Mouse (Mus musculus) limb, embryonic 12.5 days (tissue): ENCODE results near the gene Frmd4a. TPM values are rescaled to one million over a fixed set of nuclear protein-coding genes. Genes with fewer than 3 reads are reported as not detected.
"Not testable (repeated sequence)": the region's sequence is repeated elsewhere in the genome, so short reads cannot be mapped to it uniquely, and the experiment has no call there.

ENCODE experiments used
- ATAC-seq: fragments of 200-750 bp; cut with Nextera tagmentation; 2 replicates; pipeline ENCODE4 v1.8.0; 2017; ENCODE audit warnings: low read depth, moderate TSS enrichment; ENCODE audit not compliant: insufficient number of reproducible peaks, insufficient read depth, low FRiP score, low TSS enrichment
- H3K27ac ChIP-seq: fragments of 300-500 bp; sonication (generic); 2 replicates; pipeline ENCODE4 v1.5.1; 2016; ENCODE audit warnings: mild to moderate bottlenecking, moderate library complexity
- H3K27me3 ChIP-seq: fragments of 300-500 bp; sonication (generic); 2 replicates; pipeline ENCODE4 v1.6.1; 2016; ENCODE audit warnings: mild to moderate bottlenecking, moderate library complexity
- H3K36me3 ChIP-seq: fragments of 300-500 bp; sonication (generic); 2 replicates; pipeline ENCODE4 v1.6.1; 2016; ENCODE audit warnings: mild to moderate bottlenecking, moderate library complexity
- H3K4me1 ChIP-seq: fragments of 300-500 bp; sonication (generic); replicated peaks from 2 replicates; pipeline ENCODE4 v1.6.1; 2016
- H3K4me2 ChIP-seq: fragments of 300-500 bp; sonication (generic); 2 replicates; pipeline ENCODE4 v1.6.1; 2016; ENCODE audit warnings: mild to moderate bottlenecking, moderate library complexity
- H3K4me3 ChIP-seq: fragments of 300-500 bp; sonication (generic); replicated peaks from 2 replicates; pipeline ENCODE4 v1.5.1; 2016; ENCODE audit warnings: mild to moderate bottlenecking
- H3K9ac ChIP-seq: fragments of 300-500 bp; sonication (generic); replicated peaks from 2 replicates; pipeline ENCODE4 v1.6.1; 2016; ENCODE audit warnings: mild to moderate bottlenecking, moderate library complexity
- H3K9me3 ChIP-seq: fragments of 300-500 bp; sonication (generic); 2 replicates; pipeline ENCODE4 v1.6.1; 2016; ENCODE audit warnings: mild to moderate bottlenecking, moderate library complexity
- WGBS: fragments of 180-500 bp; shearing (Covaris S2); methylation state at CpG from one replicate; pipeline ENCODE4 v1.1.7; 2016; 5-methylcytosine and 5-hydroxymethylcytosine counted together
- polyA plus RNA-seq: library from polyadenylated mRNA; unstranded; fragments of >200 nt; fragmentation: Nextera tagmentation; extraction: Ambion mirVana; gene quantifications from 2 replicates; pipeline ENCODE4 v1.2.1, GENCODE M21; 2016

Gene Frmd4a
- polyA plus RNA-seq, 1 experiment from 2014 or later = 69.3 TPM

GRCm38 (mm10) chr2:4254083-4254482 is 236.6 kb downstream of the Frmd4a start:
- no peak overlapping the region for H3K4me3 ChIP-seq
- no peak overlapping the region for H3K9ac ChIP-seq
- no peak overlapping the region for H3K4me2 ChIP-seq
- H3K36me3 ChIP-seq = no peaks in the 10 kb centered on the region
- WGBS = 54% methylated on average over 5 of the region's 5 CpGs
- peaks cover 37% of the 10 kb centered on the region for H3K4me1 ChIP-seq
- no peaks in the 10 kb centered on the region for H3K9me3 ChIP-seq
- H3K27me3 ChIP-seq = no peaks in the 10 kb centered on the region
- H3K27ac ChIP-seq = no peak overlapping the region
- ATAC-seq = no peak

- no peaks in the 10 kb centered on the region for H3K36me3 ChIP-seq
- peaks cover 30% of the 10 kb centered on the region for H3K4me1 ChIP-seq
- no peak overlapping the region for H3K27ac ChIP-seq
- H3K4me2 ChIP-seq = no peak overlapping the region
- no peak overlapping the region for H3K9ac ChIP-seq
- 88% methylated on average over 2 of the region's 2 CpGs for WGBS
- no peak overlapping the region for H3K4me3 ChIP-seq
- H3K9me3 ChIP-seq = no peaks in the 10 kb centered on the region
- H3K27me3 ChIP-seq = no peaks in the 10 kb centered on the region
- no peak for ATAC-seq
Measured at GRCm38 (mm10) chr2:4256242-4256641, 238.7 kb downstream of the Frmd4a start.

- Histone ChIP-seq H3K27me3 (no peaks in the 10 kb centered on the region), H3K4me3 (no peak overlapping the region), H3K4me2 (no peak overlapping the region), H3K9me3 (no peaks in the 10 kb centered on the region), H3K9ac (no peak overlapping the region), H3K36me3 (no peaks in the 10 kb centered on the region), H3K27ac (no peak overlapping the region), H3K4me1 (peaks cover 18% of the 10 kb centered on the region)
- 90% methylated on average over 1 of the region's 1 CpGs for WGBS
- ATAC-seq = no peak
Measured at GRCm38 (mm10) chr2:4257604-4258003, 240.1 kb downstream of the Frmd4a start.

GRCm38 (mm10) chr2:4258803-4259202 is 241.3 kb downstream of the Frmd4a start:
- not testable (repeated sequence) for H3K9ac ChIP-seq, ATAC-seq, H3K27me3 ChIP-seq, H3K4me2 ChIP-seq, H3K4me3 ChIP-seq, H3K4me1 ChIP-seq, H3K9me3 ChIP-seq, H3K36me3 ChIP-seq, H3K27ac ChIP-seq
- WGBS = 93% methylated on average over 12 of the region's 12 CpGs

GRCm38 (mm10) chr2:4260324-4261058 is 243.0 kb downstream of the Frmd4a start:
- H3K36me3 ChIP-seq = no peaks in the 10 kb centered on the region
- no peak overlapping the region for H3K9ac ChIP-seq
- no peaks in the 10 kb centered on the region for H3K27me3 ChIP-seq
- no peak overlapping the region for H3K4me3 ChIP-seq
- WGBS = 80% methylated on average over 10 of the region's 10 CpGs
- no peak for ATAC-seq
- H3K27ac ChIP-seq = no peak overlapping the region
- H3K4me1 ChIP-seq = no peaks in the 10 kb centered on the region
- 0 out of 2 replicates have a peak, but pooled peaks cover 2% of the 10 kb centered on the region for H3K9me3 ChIP-seq
- no peak overlapping the region for H3K4me2 ChIP-seq

GRCm38 (mm10) chr2:4262667-4263066 is 245.2 kb downstream of the Frmd4a start:
- ATAC-seq = no peak
- Histone ChIP-seq H3K4me3 (no peak overlapping the region), H3K27ac (no peak overlapping the region), H3K27me3 (no peaks in the 10 kb centered on the region), H3K9me3 (0 out of 2 replicates have a peak, but pooled peaks cover 2% of the 10 kb centered on the region), H3K4me1 (peaks cover 4% of the 10 kb centered on the region; the same call in 1 of the 2 replicates), H3K9ac (no peak overlapping the region), H3K4me2 (no peak overlapping the region), H3K36me3 (no peaks in the 10 kb centered on the region)
- 74% methylated on average over 3 of the region's 3 CpGs for WGBS

GRCm38 (mm10) chr2:4267377-4267776 is 249.9 kb downstream of the Frmd4a start:
- 80% methylated on average over 7 of the region's 7 CpGs for WGBS
- H3K4me2 ChIP-seq = no peak overlapping the region
- no peak for ATAC-seq

GRCm38 (mm10) chr2:4282777-4283176 is 265.3 kb downstream of the Frmd4a start:
- Histone ChIP-seq H3K27ac (no peak overlapping the region), H3K9me3 (no peaks in the 10 kb centered on the region), H3K36me3 (no peaks in the 10 kb centered on the region), H3K4me2 (no peak overlapping the region), H3K27me3 (no peaks in the 10 kb centered on the region), H3K4me1 (peaks cover 39% of the 10 kb centered on the region), H3K4me3 (no peak overlapping the region), H3K9ac (no peak overlapping the region)
- 17% methylated on average over 5 of the region's 5 CpGs for WGBS
- ATAC-seq = no peak

More at GRCm38 (mm10) chr2:4267377-4267776, 249.9 kb downstream of the Frmd4a start:
- no peak overlapping the region for H3K4me3 ChIP-seq
- no peaks in the 10 kb centered on the region for H3K36me3 ChIP-seq
- H3K4me1 ChIP-seq = peaks cover 22% of the 10 kb centered on the region
- H3K27ac ChIP-seq = peak overlapping the region; percentile 59; the same call in 1 of the 2 replicates
- no peak overlapping the region for H3K9ac ChIP-seq
- 0 out of 2 replicates have a peak, but pooled peaks cover 2% of the 10 kb centered on the region for H3K9me3 ChIP-seq
- H3K27me3 ChIP-seq = no peaks in the 10 kb centered on the region

- no peak; the same call in 1 of the 2 replicates for ATAC-seq
- H3K36me3 ChIP-seq = no peaks in the 10 kb centered on the region
- peak overlapping the region; percentile 39 for H3K4me2 ChIP-seq
- WGBS = 21% methylated on average over 4 of the region's 4 CpGs
- H3K4me1 ChIP-seq = peaks cover 39% of the 10 kb centered on the region
- no peak overlapping the region for H3K9ac ChIP-seq
- no peaks in the 10 kb centered on the region for H3K27me3 ChIP-seq
- peak overlapping the region; percentile 83 for H3K27ac ChIP-seq
- H3K9me3 ChIP-seq = 0 out of 2 replicates have a peak, but pooled peaks cover 4% of the 10 kb centered on the region
- H3K4me3 ChIP-seq = peak overlapping the region; percentile 11; the same call in 1 of the 2 replicates
Measured at GRCm38 (mm10) chr2:4285693-4286291, 268.3 kb downstream of the Frmd4a start.

- H3K9ac ChIP-seq = no peak overlapping the region
- peaks cover 4% of the 10 kb centered on the region; the same call in 1 of the 2 replicates for H3K36me3 ChIP-seq
- peak overlapping the region; percentile 83 for H3K27ac ChIP-seq
- no peaks in the 10 kb centered on the region for H3K27me3 ChIP-seq
- peaks cover 39% of the 10 kb centered on the region for H3K4me1 ChIP-seq
- H3K9me3 ChIP-seq = 0 out of 2 replicates have a peak, but pooled peaks cover 4% of the 10 kb centered on the region
- ATAC-seq = no peak
- peak overlapping the region; percentile 39 for H3K4me2 ChIP-seq
- WGBS = 42% methylated on average over 8 of the region's 8 CpGs
- H3K4me3 ChIP-seq = peak overlapping the region; percentile 11
Measured at GRCm38 (mm10) chr2:4286390-4286901, 268.9 kb downstream of the Frmd4a start.

GRCm38 (mm10) chr2:4290475-4290874 is 273.0 kb downstream of the Frmd4a start:
- WGBS = 92% methylated on average over 2 of the region's 2 CpGs
- H3K4me3 ChIP-seq = no peak overlapping the region
- no peak overlapping the region for H3K4me2 ChIP-seq
- 0 out of 2 replicates have a peak, but pooled peaks cover 4% of the 10 kb centered on the region for H3K9me3 ChIP-seq
- peaks cover 27% of the 10 kb centered on the region for H3K4me1 ChIP-seq
- no peak overlapping the region for H3K27ac ChIP-seq
- no peaks in the 10 kb centered on the region for H3K27me3 ChIP-seq
- H3K9ac ChIP-seq = no peak overlapping the region
- no peak for ATAC-seq
- peaks cover 4% of the 10 kb centered on the region; the same call in 1 of the 2 replicates for H3K36me3 ChIP-seq
